Mouse (Mus musculus): ENCODE measurements around the gene Nelfb. TPM values are rescaled to one million over a fixed set of nuclear protein-coding genes. Genes with fewer than 3 reads are reported as not detected.

The Nelfb gene
- polyA plus RNA-seq, 1 experiment from 2014 or later: 93.7 TPM

DNA sequence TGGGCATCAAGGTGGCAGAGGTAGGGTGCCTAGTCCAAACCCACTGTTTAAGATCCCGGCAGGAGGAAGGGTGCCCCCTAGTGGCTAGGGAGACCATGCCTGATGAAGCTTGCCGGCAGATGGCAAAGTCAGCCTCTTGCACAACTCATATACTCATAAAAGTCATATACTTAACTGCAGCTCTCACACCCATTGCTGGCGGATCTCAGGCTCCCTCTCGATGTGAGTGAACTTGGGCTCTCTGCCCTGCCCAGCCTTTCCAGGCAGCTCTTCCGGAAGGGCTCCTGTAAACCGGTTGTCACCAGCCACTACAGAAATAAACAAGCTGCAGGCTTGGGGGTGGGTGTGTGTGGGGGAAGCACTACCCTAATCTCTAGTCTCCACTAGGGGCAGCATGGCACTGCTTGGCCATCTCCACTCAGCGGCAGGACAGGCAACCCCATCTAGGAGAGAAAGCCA is 17.2 kb upstream of the Nelfb start:
- H3K9me3 ChIP-seq (ENCODE audit: control insufficient read depth, low read length): no peaks in the 10 kb centered on the region
- ATAC-seq (ENCODE audit: low FRiP score): no peak
- H3K4me3 ChIP-seq (ENCODE audit: low read depth, low read length): no peak overlapping the region
- no peaks in the 10 kb centered on the region for H3K27me3 ChIP-seq (ENCODE audit: control insufficient read depth, insufficient read depth, low read length)
- H3K4me2 ChIP-seq (replicated peaks; ENCODE audit: low read depth, low read length): peak overlapping the region; percentile 12; the same call in 1 of the 2 replicates
- peaks cover 5% of the 10 kb centered on the region; the same call in 1 of the 2 replicates for H3K4me1 ChIP-seq (replicated peaks; ENCODE audit: control insufficient read depth, insufficient read depth, low read length)
- H3K9ac ChIP-seq (ENCODE audit: low read depth, low read length): no peak overlapping the region
- DNase-seq (ENCODE audit: low spot score): peak; percentile 85
- WGBS: 3% methylated on average over 7 of the region's 7 CpGs
- no peaks in the 10 kb centered on the region for H3K36me3 ChIP-seq (ENCODE audit: control insufficient read depth, insufficient read depth, low read length)
- H3K27ac ChIP-seq (ENCODE audit: low read depth, low read length): peak overlapping the region; percentile 33; the same call in 1 of the 2 replicates

DNA sequence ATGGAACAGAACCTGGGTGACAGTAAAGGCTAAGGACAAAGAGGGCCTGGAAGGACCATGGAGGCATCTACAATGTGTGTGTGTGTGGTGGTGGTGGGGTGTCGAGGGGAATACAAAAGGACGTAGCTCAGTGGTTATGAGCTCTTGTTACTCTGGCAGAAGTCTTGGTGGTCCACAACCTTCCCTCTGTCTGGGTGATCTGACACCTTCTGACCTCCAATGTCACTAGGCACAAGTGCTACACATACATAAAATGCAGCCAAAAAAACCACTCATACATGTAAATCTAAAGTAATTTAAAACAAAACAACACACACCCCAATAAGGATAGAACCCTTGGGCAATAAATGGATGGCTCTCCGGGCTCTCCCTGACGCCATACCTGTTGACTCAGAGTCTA is 16.1 kb upstream of the Nelfb start:
- 95% methylated on average over 4 of the region's 4 CpGs for WGBS
- H3K9ac ChIP-seq (ENCODE audit: low read depth, low read length): no peak overlapping the region
- no peak overlapping the region for H3K27ac ChIP-seq (ENCODE audit: low read depth, low read length)
- H3K4me1 ChIP-seq (replicated peaks; ENCODE audit: control insufficient read depth, insufficient read depth, low read length): peaks cover 5% of the 10 kb centered on the region; the same call in 1 of the 2 replicates
- no peaks in the 10 kb centered on the region for H3K27me3 ChIP-seq (ENCODE audit: control insufficient read depth, insufficient read depth, low read length)
- ATAC-seq (ENCODE audit: low FRiP score): no peak
- H3K4me2 ChIP-seq (replicated peaks; ENCODE audit: low read depth, low read length): no peak overlapping the region
- no peaks in the 10 kb centered on the region for H3K36me3 ChIP-seq (ENCODE audit: control insufficient read depth, insufficient read depth, low read length)
- H3K9me3 ChIP-seq (ENCODE audit: control insufficient read depth, low read length): no peaks in the 10 kb centered on the region
- no peak for DNase-seq (ENCODE audit: low spot score)
- H3K4me3 ChIP-seq (ENCODE audit: low read depth, low read length): no peak overlapping the region

DNA sequence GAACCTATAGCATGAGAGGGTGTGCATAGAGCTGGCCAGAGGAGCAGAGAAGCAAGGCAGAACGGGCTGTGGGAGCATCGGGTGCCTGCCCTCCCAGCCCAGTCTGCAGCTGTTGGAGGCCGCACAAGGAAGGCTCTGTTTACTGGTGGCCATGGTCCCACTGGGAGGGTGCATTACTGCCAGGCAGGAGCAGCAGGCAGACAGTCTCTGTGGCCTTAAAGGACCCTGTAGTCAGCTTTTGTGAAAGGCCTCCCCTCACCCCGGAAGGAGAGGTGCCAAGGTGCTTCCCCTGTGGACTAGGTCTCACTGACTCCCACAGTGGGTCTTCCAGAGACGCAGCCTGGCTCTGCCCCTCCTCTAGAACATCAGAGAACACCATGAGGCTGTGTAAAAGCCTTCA is 15.6 kb upstream of the Nelfb start:
- DNase-seq (ENCODE audit: low spot score) (no peak), ATAC-seq (ENCODE audit: low FRiP score) (no peak)
- no peak overlapping the region for H3K27ac ChIP-seq (ENCODE audit: low read depth, low read length)

GRCm38 (mm10) chr2:25225811-25226379 is 14.6 kb upstream of the Nelfb start:
- H3K9ac ChIP-seq (ENCODE audit: low read depth, low read length): peak overlapping the region; percentile 54; the same call in 1 of the 2 replicates
- H3K36me3 ChIP-seq (ENCODE audit: control insufficient read depth, insufficient read depth, low read length): no peaks in the 10 kb centered on the region
- H3K4me3 ChIP-seq (ENCODE audit: low read depth, low read length): peak overlapping the region; percentile 37; the same call in 1 of the 2 replicates
- H3K9me3 ChIP-seq (ENCODE audit: control insufficient read depth, low read length): no peaks in the 10 kb centered on the region
- H3K4me2 ChIP-seq (replicated peaks; ENCODE audit: low read depth, low read length): peak overlapping the region; percentile 33; the same call in 1 of the 2 replicates
- no peak for DNase-seq (ENCODE audit: low spot score)
- ATAC-seq (ENCODE audit: low FRiP score): no peak
- 81% methylated on average over 8 of the region's 8 CpGs for WGBS
- peak overlapping the region; percentile 94 for H3K27ac ChIP-seq (ENCODE audit: low read depth, low read length)
- peaks cover 5% of the 10 kb centered on the region; the same call in 1 of the 2 replicates for H3K4me1 ChIP-seq (replicated peaks; ENCODE audit: control insufficient read depth, insufficient read depth, low read length)
- H3K27me3 ChIP-seq (ENCODE audit: control insufficient read depth, insufficient read depth, low read length): no peaks in the 10 kb centered on the region

More for the DNA sequence above, 15.6 kb upstream of the Nelfb start:
- H3K9ac ChIP-seq (ENCODE audit: low read depth, low read length): no peak overlapping the region
- H3K4me2 ChIP-seq (replicated peaks; ENCODE audit: low read depth, low read length): no peak overlapping the region
- no peaks in the 10 kb centered on the region for H3K9me3 ChIP-seq (ENCODE audit: control insufficient read depth, low read length)
- H3K4me3 ChIP-seq (ENCODE audit: low read depth, low read length): no peak overlapping the region
- H3K27me3 ChIP-seq (ENCODE audit: control insufficient read depth, insufficient read depth, low read length): no peaks in the 10 kb centered on the region
- H3K36me3 ChIP-seq (ENCODE audit: control insufficient read depth, insufficient read depth, low read length): no peaks in the 10 kb centered on the region
- WGBS: 79% methylated on average over 5 of the region's 5 CpGs
- H3K4me1 ChIP-seq (replicated peaks; ENCODE audit: control insufficient read depth, insufficient read depth, low read length): peaks cover 5% of the 10 kb centered on the region; the same call in 1 of the 2 replicates

DNA sequence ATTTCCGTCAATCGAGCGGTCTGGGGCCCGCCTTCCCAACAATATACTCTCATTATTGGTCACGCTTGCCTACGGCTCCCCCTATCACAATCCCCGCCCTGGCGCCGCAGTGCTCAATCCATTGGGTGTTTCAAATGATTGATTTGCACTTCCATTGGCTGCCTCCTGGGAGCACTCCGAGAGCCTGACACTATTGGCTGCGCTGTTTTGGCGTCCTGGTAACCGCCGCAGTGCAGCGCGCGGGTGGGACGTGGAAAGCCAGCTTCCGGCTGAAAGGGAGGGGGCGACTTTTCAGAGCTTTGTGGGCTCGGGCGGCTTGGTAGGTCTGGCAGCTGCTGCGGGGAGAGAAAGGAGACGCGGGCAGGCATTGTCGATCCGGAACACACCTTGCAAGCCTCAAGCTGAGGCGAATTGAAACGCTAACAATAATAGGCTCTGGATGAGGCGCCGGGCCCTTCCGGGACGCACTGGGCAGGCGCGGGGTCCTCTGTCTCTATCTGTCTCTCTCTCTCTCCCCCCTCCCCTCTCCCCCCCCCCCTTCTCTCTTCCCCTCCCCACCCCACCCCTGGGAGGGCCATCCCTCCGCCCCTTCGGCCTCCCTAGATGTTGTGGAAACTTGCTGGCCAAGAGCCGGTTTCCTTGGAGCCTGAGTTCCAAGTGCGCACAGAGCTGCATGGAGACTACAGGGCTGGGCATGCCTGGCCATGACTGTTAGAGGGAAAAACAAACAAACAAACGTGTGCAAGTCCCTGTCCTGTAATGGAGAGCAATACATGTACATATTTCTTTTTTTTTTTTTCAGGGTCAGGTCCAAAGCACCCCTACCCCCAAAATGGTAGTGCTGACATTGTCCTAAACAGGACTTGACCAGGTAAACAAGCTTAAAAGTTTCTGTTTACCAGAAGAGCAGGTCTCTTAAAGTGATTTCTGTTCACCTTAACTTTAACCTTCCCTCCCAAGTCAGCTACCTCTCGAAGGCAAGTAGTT is 13.8 kb upstream of the Nelfb start:
- Histone ChIP-seq H3K27ac (ENCODE audit: low read depth, low read length) (peak overlapping the region; percentile 94), H3K9ac (ENCODE audit: low read depth, low read length) (peak overlapping the region; percentile 54), H3K4me3 (ENCODE audit: low read depth, low read length) (peak overlapping the region; percentile 85), H3K4me1 (replicated peaks; ENCODE audit: control insufficient read depth, insufficient read depth, low read length) (peaks cover 5% of the 10 kb centered on the region; the same call in 1 of the 2 replicates), H3K27me3 (ENCODE audit: control insufficient read depth, insufficient read depth, low read length) (no peaks in the 10 kb centered on the region), H3K36me3 (ENCODE audit: control insufficient read depth, insufficient read depth, low read length) (no peaks in the 10 kb centered on the region), H3K9me3 (ENCODE audit: control insufficient read depth, low read length) (no peaks in the 10 kb centered on the region), H3K4me2 (replicated peaks; ENCODE audit: low read depth, low read length) (peak overlapping the region; percentile 33)
- WGBS: 2% methylated on average over 39 of the region's 41 CpGs
- ATAC-seq (ENCODE audit: low FRiP score) (peak; percentile 97), DNase-seq (ENCODE audit: low spot score) (peak; percentile 97)

GRCm38 (mm10) chr2:25224492-25224765 is 13.1 kb upstream of the Nelfb start, which contains the start of gene Tubb4b:
Tubb4b (minus strand) TSS chr2:25224702.
- WGBS: 0% methylated on average over 17 of the region's 17 CpGs
- Histone ChIP-seq H3K4me3 (ENCODE audit: low read depth, low read length) (peak within 1 kb of the TSS; percentile 85), H3K27me3 (ENCODE audit: control insufficient read depth, insufficient read depth, low read length) (no peaks in the 10 kb centered on the region), H3K4me1 (replicated peaks; ENCODE audit: control insufficient read depth, insufficient read depth, low read length) (peaks cover 5% of the 10 kb centered on the region; the same call in 1 of the 2 replicates), H3K27ac (ENCODE audit: low read depth, low read length) (peak within 1 kb of the TSS; percentile 94), H3K36me3 (ENCODE audit: control insufficient read depth, insufficient read depth, low read length) (no peaks in the 10 kb centered on the region), H3K9ac (ENCODE audit: low read depth, low read length) (peak within 1 kb of the TSS; percentile 83), H3K9me3 (ENCODE audit: control insufficient read depth, low read length) (no peaks in the 10 kb centered on the region), H3K4me2 (replicated peaks; ENCODE audit: low read depth, low read length) (peak within 1 kb of the TSS; percentile 92)
- DNase-seq (ENCODE audit: low spot score) (no peak), ATAC-seq (ENCODE audit: low FRiP score) (no peak)

- peak overlapping the region; percentile 83 for H3K9ac ChIP-seq (ENCODE audit: low read depth, low read length)
- DNase-seq (ENCODE audit: low spot score) (no peak), ATAC-seq (ENCODE audit: low FRiP score) (peak; percentile 39)
- peak overlapping the region; percentile 85 for H3K4me3 ChIP-seq (ENCODE audit: low read depth, low read length)
- peaks cover 5% of the 10 kb centered on the region; the same call in 1 of the 2 replicates for H3K4me1 ChIP-seq (replicated peaks; ENCODE audit: control insufficient read depth, insufficient read depth, low read length)
- H3K27me3 ChIP-seq (ENCODE audit: control insufficient read depth, insufficient read depth, low read length): no peaks in the 10 kb centered on the region
- no peaks in the 10 kb centered on the region for H3K9me3 ChIP-seq (ENCODE audit: control insufficient read depth, low read length)
- H3K27ac ChIP-seq (ENCODE audit: low read depth, low read length): peak overlapping the region; percentile 85
- H3K36me3 ChIP-seq (ENCODE audit: control insufficient read depth, insufficient read depth, low read length): no peaks in the 10 kb centered on the region
- 2% methylated on average over 53 of the region's 53 CpGs for WGBS
- H3K4me2 ChIP-seq (replicated peaks; ENCODE audit: low read depth, low read length): peak overlapping the region; percentile 92
Observed at GRCm38 (mm10) chr2:25223681-25224491, 12.6 kb upstream of the Nelfb start.

DNA sequence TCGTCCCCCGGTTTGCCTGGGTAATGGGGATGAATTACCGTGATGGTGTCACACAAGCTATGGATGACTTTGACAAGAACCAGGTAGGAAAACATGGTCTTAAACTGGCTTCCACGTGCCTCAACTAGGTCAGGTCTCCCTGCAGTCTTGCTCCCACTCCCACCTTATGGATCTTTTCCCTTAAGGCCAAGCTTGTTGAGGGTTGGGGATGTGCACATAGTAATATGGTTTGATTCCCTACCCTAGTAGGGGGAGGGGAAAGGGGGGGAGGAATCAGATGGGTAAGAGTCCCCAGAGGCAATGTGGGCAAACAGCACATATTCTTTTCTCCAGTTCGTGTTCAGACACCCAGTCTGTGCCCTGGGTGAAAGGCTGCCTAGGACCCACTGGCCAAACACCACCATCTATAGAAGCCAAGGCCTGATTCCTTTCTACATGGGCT is 10.1 kb upstream of the Nelfb start:
- Histone ChIP-seq H3K36me3 (ENCODE audit: control insufficient read depth, insufficient read depth, low read length) (no peaks in the 10 kb centered on the region), H3K4me3 (ENCODE audit: low read depth, low read length) (no peak overlapping the region)
- DNase-seq (ENCODE audit: low spot score): no peak

More for the DNA sequence above, 10.1 kb upstream of the Nelfb start:
- Histone ChIP-seq H3K9ac (ENCODE audit: low read depth, low read length) (no peak overlapping the region), H3K9me3 (ENCODE audit: control insufficient read depth, low read length) (no peaks in the 10 kb centered on the region), H3K4me2 (replicated peaks; ENCODE audit: low read depth, low read length) (no peak overlapping the region), H3K27ac (ENCODE audit: low read depth, low read length) (no peak overlapping the region), H3K4me1 (replicated peaks; ENCODE audit: control insufficient read depth, insufficient read depth, low read length) (peaks cover 2% of the 10 kb centered on the region; the same call in 1 of the 2 replicates), H3K27me3 (ENCODE audit: control insufficient read depth, insufficient read depth, low read length) (no peaks in the 10 kb centered on the region)
- 80% methylated on average over 5 of the region's 5 CpGs for WGBS
- no peak for ATAC-seq (ENCODE audit: low FRiP score)
